Mouse (Mus musculus) lung, postnatal 10 days (tissue): Measurements from ENCODE around the gene Evx1.
"Not testable (repeated sequence)": the region's sequence is repeated elsewhere in the genome, so short reads cannot be mapped to it uniquely, and the experiment has no call there.

ENCODE experiments used
- DNase-seq: peaks from one replicate; pipeline ENCODE4 v3.0.0; 2021

Evx1 gene

GRCm38 (mm10) chr6:52321826-52322315, 8.6 kb downstream of the Evx1 start:
- DNase-seq: no peak

- no peak for DNase-seq
These were observed 9.5 kb downstream of the Evx1 start for GRCm38 (mm10) chr6:52322721-52323215.

GRCm38 (mm10) chr6:52323292-52323691, 10.0 kb downstream of the Evx1 start:
- DNase-seq: no peak

GRCm38 (mm10) chr6:52324061-52324460, 10.8 kb downstream of the Evx1 start:
- no peak for DNase-seq

- not testable (repeated sequence) for DNase-seq
These were observed 33.5 kb downstream of the Evx1 start for GRCm38 (mm10) chr6:52346816-52347215.

- no peak for DNase-seq
These were observed 52.7 kb downstream of the Evx1 start for GRCm38 (mm10) chr6:52366021-52366420.

- no peak for DNase-seq
These were observed 53.2 kb downstream of the Evx1 start for GRCm38 (mm10) chr6:52366533-52366932.

- no peak for DNase-seq
These were observed 53.8 kb downstream of the Evx1 start for GRCm38 (mm10) chr6:52367067-52367466.
